Mouse (Mus musculus) heart, adult 18-20 months (tissue): ENCODE measurements at regions not wholly inside any gene's neighbourhood (a gene's known extent, or its start where the extent isn't known, plus 50 kb on each side); places are given as distances from the start of the nearest gene placed in this dataset.
A peak's percentile ranks its signal among the peaks of the same experiment; 100 is the strongest.

ENCODE experiments used
- DNase-seq, 2 experiments: peaks; one replicate each; pipeline ENCODE4 v3.0.0; 2021 to 2022; ENCODE audit warnings: mixed read lengths in 1 of 2

DNA sequence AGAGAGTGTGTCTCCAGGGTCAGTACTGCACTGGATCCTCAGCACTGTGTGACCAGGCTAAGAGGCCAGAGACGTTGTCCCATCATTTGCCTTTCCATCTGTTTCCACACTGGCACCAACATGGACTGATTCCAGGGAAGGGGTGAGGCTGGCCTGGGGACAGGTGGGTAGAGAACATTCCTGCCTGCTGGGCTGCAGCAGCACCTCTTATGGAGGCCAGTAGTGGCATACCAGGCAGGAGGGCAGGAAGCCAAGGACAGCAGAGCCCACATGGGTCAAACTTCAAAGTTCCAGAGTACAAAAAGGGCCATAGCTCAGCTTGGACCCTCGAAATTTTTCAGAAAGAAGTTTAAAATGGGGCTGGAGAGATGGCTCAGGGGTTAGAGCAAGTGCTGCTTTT is 115.4 kb upstream of the Ercc6l2 start:
- DNase-seq = no peak

DNA sequence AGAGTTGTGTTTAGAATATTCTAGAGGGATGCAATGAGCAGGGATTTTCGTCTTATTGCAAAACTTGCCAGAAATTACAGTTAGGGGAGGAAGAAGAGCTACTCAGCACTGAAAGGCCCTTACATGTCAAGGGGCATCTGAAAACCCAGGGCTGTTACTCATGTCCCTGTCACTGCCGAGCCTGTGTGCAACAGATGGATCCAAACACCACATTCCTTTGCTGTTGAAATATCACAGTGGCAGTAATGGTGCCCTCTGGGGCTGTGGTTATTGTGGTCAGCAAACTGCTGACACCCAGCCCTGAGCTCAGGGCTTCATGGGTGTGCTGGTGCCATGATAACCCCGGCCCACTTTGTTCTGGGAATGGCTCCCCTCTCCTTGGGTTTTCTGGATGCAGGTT is 114.3 kb upstream of the Ercc6l2 start:
- no peak for DNase-seq

DNA sequence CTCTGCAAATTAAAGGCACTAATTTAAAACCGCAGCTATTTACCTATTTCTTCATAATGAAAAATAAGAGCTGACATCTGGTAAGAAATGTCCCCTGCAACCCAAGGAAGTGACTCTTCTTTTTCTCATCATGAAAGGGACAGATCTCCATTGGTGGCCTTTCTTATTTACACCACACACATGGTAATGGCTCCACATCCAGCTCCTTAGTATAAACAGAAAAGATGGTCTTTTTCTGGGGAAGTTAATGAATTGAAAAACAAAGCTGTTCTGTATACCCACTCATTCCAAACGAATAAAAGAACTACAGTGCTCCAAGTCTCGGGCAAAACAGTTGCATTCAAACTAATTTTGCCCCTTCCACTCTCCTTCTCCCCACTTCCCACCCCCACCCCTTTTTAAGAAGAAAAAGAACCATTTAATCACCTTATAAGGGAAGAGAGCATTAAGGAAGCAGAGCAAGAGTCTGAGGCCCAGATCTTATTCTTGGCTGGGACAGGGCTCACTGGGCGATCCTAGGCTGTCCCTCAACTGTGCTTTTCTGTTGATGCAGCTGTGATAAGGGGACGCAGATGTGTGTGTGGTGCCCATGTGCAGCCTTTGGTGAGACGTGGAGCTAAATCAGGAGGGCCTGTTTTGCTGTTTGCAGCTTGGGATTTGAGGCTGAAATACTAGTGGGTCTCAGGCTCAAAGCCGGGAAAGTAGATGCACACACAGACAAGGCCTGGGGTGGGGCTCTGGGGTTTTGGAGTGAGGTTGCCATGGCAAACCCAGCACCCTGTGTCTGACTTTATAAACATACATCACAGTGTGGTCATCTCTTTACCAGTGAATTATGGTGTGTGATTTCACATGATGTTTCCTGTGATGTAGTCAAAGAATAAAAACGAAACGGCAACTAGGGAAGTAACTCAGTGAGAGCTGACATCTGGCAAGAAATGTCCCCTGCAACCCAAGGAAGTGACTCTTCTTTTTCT is 113.6 kb upstream of the Ercc6l2 start:
- DNase-seq = no peak

DNA sequence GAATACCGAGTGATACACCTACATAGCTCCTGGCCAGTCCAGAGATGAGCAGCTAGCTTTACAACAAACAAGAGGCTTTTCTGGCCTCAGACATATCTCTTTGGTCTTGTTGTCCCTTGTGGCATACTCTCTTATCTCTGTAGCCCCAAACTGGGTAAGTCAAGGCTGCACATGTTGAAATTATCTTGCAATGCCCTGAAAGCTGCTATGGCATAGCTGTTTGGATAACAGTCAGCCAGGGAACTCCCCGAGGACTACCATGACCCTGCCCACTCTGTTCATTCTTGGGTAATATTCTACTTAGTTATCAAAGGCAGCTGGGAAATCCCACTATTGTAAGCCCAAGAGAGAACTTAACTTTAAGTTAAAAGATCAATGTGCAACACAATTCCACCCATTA is 106.5 kb upstream of the Ercc6l2 start:
- no peak for DNase-seq

DNA sequence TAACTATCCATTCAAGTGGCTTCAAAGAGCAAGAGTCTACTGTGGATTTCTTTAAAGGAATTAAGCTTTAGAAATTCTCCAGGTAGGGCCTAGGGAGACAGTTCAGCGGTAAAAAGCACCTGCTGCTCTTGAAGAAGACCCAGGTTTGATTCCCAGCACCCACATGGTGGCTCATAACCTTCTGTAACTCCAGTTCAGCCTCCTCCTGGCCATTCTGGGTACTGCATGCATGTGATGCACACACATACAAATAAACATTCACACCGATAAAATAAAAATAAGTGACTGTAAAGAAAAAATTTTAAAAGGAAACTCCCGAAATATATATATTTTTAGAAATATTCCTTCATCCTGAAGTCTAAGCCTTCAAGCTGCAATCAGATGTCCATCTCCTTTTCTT is 101.9 kb upstream of the Ercc6l2 start:
- no peak for DNase-seq

- DNase-seq = no peak
These were observed 98.5 kb upstream of the Ercc6l2 start for GRCm38 (mm10) chr13:63716498-63716897.

- no peak for DNase-seq
These were observed 97.8 kb upstream of the Ercc6l2 start for GRCm38 (mm10) chr13:63717249-63717648.

DNA sequence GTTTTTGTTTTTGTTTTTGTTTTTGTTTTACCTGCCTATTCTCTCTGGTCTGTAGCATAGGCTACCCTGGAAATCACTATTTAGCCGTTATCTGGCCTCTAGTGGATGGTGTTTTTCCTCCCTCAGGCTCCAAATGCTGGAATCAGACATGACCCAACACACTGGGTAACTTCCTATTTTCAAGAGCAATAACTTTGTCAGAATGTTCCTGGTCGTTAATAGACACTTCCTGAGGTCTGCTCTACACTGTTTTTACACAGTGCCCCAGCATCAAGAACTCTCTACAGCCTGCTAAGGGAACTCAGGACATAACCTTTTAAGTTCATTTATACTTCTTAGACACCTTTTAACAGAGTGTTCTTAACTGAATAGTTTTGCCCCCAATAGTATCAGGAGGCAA is 96.3 kb upstream of the Ercc6l2 start:
- DNase-seq = no peak

DNA sequence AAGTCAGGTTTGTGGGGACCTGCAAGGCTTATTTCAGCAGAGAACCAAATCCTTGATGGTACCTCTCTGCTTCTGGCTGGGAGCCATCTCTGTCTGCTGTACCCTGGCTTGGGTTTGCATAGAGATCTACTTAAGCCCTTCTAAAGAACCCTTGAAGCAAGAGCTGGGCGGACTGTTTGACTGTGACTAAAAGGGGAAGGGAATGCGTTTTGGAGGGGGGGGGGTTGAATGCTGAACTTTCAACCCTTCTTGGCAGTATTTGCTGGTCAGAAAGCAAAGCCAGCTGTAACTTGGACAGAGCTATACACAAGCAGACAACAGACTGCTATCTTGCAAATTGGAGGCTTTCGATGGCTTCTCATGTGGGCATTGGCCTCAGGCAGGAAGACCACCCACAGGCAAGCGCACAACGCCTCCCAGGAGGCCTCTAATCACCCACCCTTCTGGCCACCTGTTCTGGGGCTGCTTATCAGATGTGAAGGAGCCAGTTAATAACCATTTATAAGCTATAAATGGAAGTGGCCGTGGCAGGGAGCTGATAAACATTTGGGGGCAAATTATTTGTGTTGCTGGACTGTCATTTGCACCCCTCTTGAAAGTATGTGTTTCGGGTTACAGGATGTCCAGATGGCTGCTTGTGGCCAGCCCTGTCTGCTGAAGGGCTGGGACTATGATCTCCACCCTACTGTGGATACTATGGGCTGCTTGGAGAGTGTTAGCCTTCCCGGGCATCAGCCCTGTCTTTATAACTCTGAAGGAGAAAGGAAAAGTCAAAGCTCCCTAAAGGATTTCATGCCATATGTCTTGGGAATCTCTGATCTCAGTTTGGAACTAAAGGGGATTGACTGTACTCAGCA is 95.5 kb upstream of the Ercc6l2 start:
- DNase-seq = peak; percentile 6 to 11

GRCm38 (mm10) chr13:63720610-63721009 is 94.4 kb upstream of the Ercc6l2 start:
- DNase-seq = no peak

- no peak for DNase-seq
These were observed 93.9 kb upstream of the Ercc6l2 start for GRCm38 (mm10) chr13:63721011-63721625.

GRCm38 (mm10) chr13:63724293-63724692 is 90.7 kb upstream of the Ercc6l2 start:
- no peak for DNase-seq

DNA sequence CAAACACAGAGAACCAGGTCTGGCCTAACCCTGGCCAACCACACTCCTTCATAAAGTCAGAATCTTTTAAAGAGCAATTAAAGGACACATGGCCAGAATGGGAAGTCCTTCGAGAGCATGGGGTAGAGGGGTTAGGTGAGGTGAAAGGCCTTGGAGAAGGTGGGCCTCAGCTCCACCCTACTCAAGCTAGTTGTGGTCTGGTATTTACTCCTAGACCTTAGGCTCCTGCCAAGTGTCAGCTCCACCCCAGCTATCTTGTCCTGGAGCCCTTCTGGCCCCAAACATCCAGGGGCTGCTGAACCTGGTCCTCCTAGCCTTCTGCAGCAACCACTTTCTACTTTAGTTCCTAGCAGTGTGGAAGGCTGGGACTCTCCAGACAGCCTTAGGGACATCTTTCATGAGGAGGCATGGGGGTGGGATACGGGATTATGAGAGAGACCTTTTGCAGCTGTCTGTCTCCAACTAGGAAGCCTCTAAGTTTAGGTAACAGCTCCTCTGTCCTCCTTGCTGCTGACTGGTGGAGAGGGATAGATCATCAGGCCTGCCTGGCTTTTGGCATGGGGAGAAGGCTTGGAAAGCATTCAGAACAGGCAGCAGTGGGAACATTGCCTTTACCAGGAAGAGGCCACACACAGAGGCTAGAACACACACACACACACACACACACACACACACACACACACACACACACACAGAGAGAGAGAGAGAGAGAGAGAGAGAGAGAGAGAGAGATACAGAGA is 90.0 kb upstream of the Ercc6l2 start:
- peak in 1 of 2 experiments; percentile 30 for DNase-seq

DNA sequence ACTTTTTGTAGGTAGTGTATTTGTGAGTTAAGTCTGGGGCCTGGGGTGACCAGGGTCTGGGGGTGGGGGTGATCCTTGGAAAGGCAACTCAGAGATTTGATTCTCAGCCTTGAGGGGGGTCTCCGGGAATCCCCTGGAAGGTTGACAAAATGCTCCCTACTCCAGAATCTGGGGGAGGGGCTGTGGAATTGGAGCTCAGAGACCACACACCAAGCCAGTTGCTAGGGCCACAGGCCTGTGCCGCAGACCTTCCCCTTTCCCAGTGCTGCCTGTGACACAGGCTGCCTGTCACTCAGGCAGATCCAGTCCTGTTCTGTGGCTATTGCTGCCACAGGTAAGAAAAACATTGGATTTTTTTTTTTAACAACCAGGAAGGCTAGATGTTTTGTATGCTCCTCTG is 89.0 kb upstream of the Ercc6l2 start:
- DNase-seq = no peak

- no peak for DNase-seq
These were observed 88.5 kb upstream of the Ercc6l2 start for GRCm38 (mm10) chr13:63726509-63726908.

GRCm38 (mm10) chr13:63735739-63736138 is 79.3 kb upstream of the Ercc6l2 start:
- no peak for DNase-seq

DNA sequence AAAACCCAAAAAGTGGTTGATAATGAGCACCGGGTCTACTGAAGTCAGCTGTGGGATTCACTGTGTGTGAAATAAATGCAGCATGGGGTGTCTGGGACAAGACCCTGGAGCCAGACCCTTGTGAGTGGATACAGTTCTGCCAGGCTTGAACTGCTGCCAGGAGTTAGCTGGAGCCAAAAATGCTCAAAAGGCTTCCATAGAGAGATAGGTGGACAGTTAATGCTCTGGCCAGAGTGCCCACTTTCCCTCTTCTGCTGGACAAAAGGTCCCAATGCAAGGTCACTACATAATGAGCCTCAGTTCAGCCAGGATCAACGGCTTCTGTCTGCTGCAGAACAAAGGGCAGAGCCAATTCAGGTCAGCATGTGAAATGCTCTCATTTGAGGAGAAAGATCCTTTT is 73.2 kb upstream of the Ercc6l2 start:
- no peak for DNase-seq

- no peak for DNase-seq
These were observed 66.3 kb upstream of the Ercc6l2 start for GRCm38 (mm10) chr13:63748788-63749187.

GRCm38 (mm10) chr13:63749997-63750396 is 65.0 kb upstream of the Ercc6l2 start:
- peak; percentile 64 to 87 for DNase-seq

DNA sequence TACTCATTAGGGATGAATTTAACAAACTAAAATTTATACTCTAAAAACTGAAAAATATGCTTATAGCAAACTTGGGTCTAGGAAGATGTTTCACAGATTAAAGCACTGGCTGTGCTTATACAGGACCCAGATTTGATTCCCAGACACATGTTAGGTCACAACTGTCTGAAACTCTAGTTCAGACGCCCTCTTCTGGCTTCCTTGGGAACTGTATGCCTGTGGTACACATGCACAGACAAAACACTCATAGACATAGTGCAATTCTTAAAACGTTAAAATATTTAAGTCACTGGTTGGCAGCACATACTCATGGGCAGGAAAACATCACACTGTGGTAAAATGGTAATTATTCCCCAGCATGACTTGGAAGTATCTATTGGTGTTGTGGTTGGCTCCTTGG is 63.8 kb upstream of the Ercc6l2 start:
- no peak for DNase-seq

DNA sequence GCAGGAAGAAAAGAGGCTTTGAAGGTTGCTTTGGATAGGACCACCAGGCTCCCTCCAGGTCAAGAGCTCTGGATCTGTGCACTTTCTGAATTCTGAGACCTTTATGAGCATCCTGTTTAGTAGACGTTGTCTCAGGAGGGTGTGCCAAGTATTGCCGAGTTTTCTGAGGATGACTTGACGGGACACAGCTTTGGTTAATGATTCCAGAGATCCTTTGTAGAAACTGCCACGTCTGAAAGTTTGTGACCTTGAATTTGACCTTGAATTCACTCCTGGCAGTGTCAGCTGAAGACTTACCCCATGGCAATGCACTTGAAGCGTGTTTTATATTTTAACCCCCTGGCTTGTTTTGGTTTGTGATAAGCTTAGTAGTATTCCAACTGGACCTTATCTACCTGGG is 58.0 kb upstream of the Ercc6l2 start:
- DNase-seq = no peak

DNA sequence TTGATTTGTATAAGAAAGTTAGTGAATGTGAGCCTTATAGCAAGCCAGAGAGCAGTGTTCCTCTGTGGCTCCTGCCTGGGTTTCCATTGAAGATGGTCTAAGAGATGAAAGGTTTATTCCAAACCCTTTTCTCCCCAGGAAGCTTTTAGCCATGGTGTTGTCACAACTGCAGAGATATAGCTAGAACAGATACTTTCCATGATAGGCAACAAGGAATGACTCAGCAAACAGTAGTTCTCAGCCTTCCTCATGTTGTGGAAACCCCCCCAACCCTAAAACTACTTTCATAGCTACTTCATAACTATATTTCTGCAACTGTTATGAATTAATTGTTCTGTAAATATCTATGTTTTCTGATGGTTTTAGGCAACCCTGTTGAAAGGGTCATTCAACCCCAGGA is 53.5 kb upstream of the Ercc6l2 start:
- DNase-seq = no peak
